Mouse (Mus musculus): Measurements from ENCODE around the gene Cym.
A peak's percentile ranks its signal among the peaks of the same experiment; 100 is the strongest.

- peak; percentile 87 for TF ChIP-seq EP300 (IDR thresholded peaks at IDR 0.05; ENCODE audit: low read depth)
- TF ChIP-seq CTCF (IDR thresholded peaks at IDR 0.05; ENCODE audit: low read depth): no peak
Observed at GRCm38 (mm10) chr3:107252035-107252434, 30.5 kb upstream of the Cym start.

Measured in heart, postnatal 0 days (tissue).